Mouse (Mus musculus) heart, adult 2 months (tissue): ENCODE results near the gene Eda2r.

Source experiments
- CTCF ChIP-seq: fragments of 200-600 bp; IDR thresholded peaks from 2 replicates; pipeline ENCODE4 v1.8.1; 2022; ENCODE audit warnings: antibody characterized with exemption, mild to moderate bottlenecking, moderate library complexity
- EP300 ChIP-seq: fragments of 200-500 bp; IDR thresholded peaks from 2 replicates; pipeline ENCODE4 v1.6.1; 2011; ENCODE audit warnings: low read depth, low read length, control low read depth; ENCODE audit not compliant: insufficient read depth
- POLR2A ChIP-seq: fragments of 200-500 bp; IDR thresholded peaks from 2 replicates; pipeline ENCODE4 v1.6.1; 2011; ENCODE audit warnings: mild to moderate bottlenecking, low read depth, low read length, control low read depth; ENCODE audit not compliant: insufficient read depth

GRCm38 (mm10) chrX:97378076-97378475 is 1.1 kb upstream of the Eda2r start:
- no peak for TF ChIP-seq CTCF
- TF ChIP-seq POLR2A, result no peak
- no peak for TF ChIP-seq EP300
